In the genomic region with DNA sequence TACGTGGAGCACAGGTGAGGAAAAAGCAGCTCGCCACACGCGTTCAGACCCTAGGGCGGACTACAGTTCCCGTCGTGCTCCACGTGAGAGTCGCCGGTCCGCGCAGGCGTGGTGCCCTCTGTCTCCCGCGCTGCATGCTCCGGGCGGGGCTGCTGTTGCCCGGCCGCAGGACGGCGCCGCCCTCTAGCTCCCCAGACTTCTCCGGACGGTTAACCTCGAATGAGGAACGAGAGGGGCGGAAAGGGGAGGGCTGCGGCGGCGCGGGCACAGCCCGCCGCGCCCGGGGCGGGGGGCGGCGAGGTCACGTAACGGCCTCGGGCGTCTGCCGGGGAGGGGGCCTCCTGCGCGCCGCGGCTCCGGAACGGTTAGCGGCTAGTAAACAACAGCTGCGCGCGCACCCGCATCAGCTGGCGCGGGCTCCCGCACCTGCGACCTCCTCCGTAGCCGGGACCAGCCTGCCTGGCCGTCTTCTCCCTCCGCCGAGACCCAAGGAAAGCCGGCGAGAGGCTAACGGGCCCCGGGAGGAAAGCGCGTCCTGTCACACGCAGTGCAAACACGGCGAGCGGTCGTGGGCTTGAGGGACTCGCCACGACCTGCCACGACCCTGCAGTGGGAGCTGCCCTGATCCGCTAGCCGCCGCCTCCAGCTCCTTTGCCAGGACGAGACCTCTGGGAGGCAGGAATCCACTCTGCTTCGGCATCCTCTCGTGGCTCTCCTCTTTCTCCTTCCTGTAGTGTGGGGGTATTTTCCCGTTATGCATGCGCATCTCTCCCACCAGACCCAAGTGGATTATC, we compare ENCODE assay signal across 8 mouse cellular contexts. TPM values are rescaled to one million over a fixed set of nuclear protein-coding genes. Genes with fewer than 3 reads are reported as not detected.
DNase-seq lines count a peak whose midpoint lies in the region; ATAC-seq and TF ChIP-seq lines count a peak whose summit lies in the region.

Slc12a6 (plus strand) TSS at position 378 of the 794 bp plus-strand sequence.

- in situ Hi-C loops in ES-E14 (cut with MboI; ENCODE audit: low sequenced_read_pairs in 2 of 2, unreplicated experiment in 2 of 2) = no loop called here

- peak; percentile 93 for ATAC-seq in forebrain, embryonic 16.5 days
- ATAC-seq in lung, embryonic 15.5 days (ENCODE audit: borderline replicate concordance, extremely low read depth, low FRiP score, low TSS enrichment) = peak; percentile 97

- under 1% methylated on average over 75 of the region's 85 CpGs for WGBS in forebrain, embryonic 16.5 days
- WGBS in lung, embryonic 15.5 days = under 1% methylated on average over 83 of the region's 85 CpGs

- H3K4me3 ChIP-seq in ES-E14 (ENCODE audit: insufficient read depth in 1 of 2, low read depth in 1 of 2, low read length in 2 of 2, poor library complexity in 1 of 2, severe bottlenecking in 1 of 2) = peak within 1 kb of the TSS; percentile 86 to 99
- H3K4me3 ChIP-seq in forebrain, embryonic 16.5 days (replicated peaks; ENCODE audit: low read length) = peak within 1 kb of the TSS; percentile 69
- H3K4me3 ChIP-seq in lung, embryonic 15.5 days = peak within 1 kb of the TSS; percentile 82

- peak within 1 kb of the TSS; percentile 76 for H3K9ac ChIP-seq in ES-E14 (ENCODE audit: insufficient read depth, low read depth, low read length, poor library complexity, severe bottlenecking)
- peak within 1 kb of the TSS; percentile 58 for H3K9ac ChIP-seq in forebrain, embryonic 16.5 days (replicated peaks; ENCODE audit: low read depth, low read length)
- H3K9ac ChIP-seq in lung, embryonic 15.5 days = peak within 1 kb of the TSS; percentile 66

- peak; percentile 75 for DNase-seq in ES-E14 (ENCODE audit: low read depth, low spot score)
- peak; percentile 94 for DNase-seq in cerebellum, adult 11-12 months
- peak; percentile 90 to 93 for DNase-seq in heart, postnatal 36 days
- peak; percentile 82 to 88 for DNase-seq in layer of hippocampus, adult 8-10 months (ENCODE audit: low spot score in 2 of 2)
- peak; percentile 90 for DNase-seq in ovary, adult 18-20 months (ENCODE audit: low spot score)
- DNase-seq in thymus, postnatal 0 days (ENCODE audit: low spot score) = peak; percentile 94

- peaks cover 3% of the 10 kb centered on the region; the same call in 1 of the 2 replicates for H3K36me3 ChIP-seq in ES-E14 (ENCODE audit: control insufficient read depth, insufficient read depth, low read length, poor library complexity, severe bottlenecking)
- no peaks in the 10 kb centered on the region for H3K36me3 ChIP-seq in forebrain, embryonic 16.5 days (ENCODE audit: control insufficient read depth, insufficient read depth)
- no peaks in the 10 kb centered on the region for H3K36me3 ChIP-seq in lung, embryonic 15.5 days

- H3K27ac ChIP-seq in ES-E14 (ENCODE audit: insufficient read depth, low read depth, low read length, poor library complexity, severe bottlenecking) = no peak within 1 kb of the TSS
- H3K27ac ChIP-seq in forebrain, embryonic 16.5 days (ENCODE audit: low read length) = peak within 1 kb of the TSS; percentile 90
- peak within 1 kb of the TSS; percentile 84 for H3K27ac ChIP-seq in lung, embryonic 15.5 days

- H3K4me2 ChIP-seq in forebrain, embryonic 16.5 days (ENCODE audit: low read length) = peak within 1 kb of the TSS; percentile 72
- H3K4me2 ChIP-seq in lung, embryonic 15.5 days = peak within 1 kb of the TSS; percentile 91

- H3K27me3 ChIP-seq in forebrain, embryonic 16.5 days (replicated peaks; ENCODE audit: control insufficient read depth, insufficient read depth, low read length) = no peaks in the 10 kb centered on the region
- no peaks in the 10 kb centered on the region for H3K27me3 ChIP-seq in lung, embryonic 15.5 days

- H3K4me1 ChIP-seq in ES-E14 (ENCODE audit: control insufficient read depth in 2 of 2, insufficient read depth in 2 of 2, low read length in 2 of 2, poor library complexity in 1 of 2) = no peaks in the 10 kb centered on the region; a peak in 1 of 4 replicates
- H3K4me1 ChIP-seq in forebrain, embryonic 16.5 days (replicated peaks; ENCODE audit: control insufficient read depth, insufficient read depth, low read length) = peaks cover 37% of the 10 kb centered on the region
- H3K4me1 ChIP-seq in lung, embryonic 15.5 days = peaks cover 23% of the 10 kb centered on the region

- intact Hi-C loops in heart, postnatal 36 days (cut with DNase I) = loop anchor here (2.0 kb wide), 1 partner anchor 19 kb away; no protein-coding TSS in a partner anchor

- H3K9me3 ChIP-seq in ES-E14 (ENCODE audit: control insufficient read depth, insufficient read depth, low read depth, low read length) = no peaks in the 10 kb centered on the region
- no peaks in the 10 kb centered on the region for H3K9me3 ChIP-seq in forebrain, embryonic 16.5 days (ENCODE audit: control insufficient read depth, low read length)
- H3K9me3 ChIP-seq in lung, embryonic 15.5 days = no peaks in the 10 kb centered on the region

TF ChIP-seq in ES-E14, 5 proteins besides CTCF, POLR2A, EP300 and RAD21:
- TF ChIP-seq CHD2 (IDR thresholded peaks at IDR 0.05; ENCODE audit: low read depth, low read length) (no peak), ZC3H11A (IDR thresholded peaks at IDR 0.05; ENCODE audit: borderline replicate concordance, low read depth, low read length) (no peak), HCFC1 (IDR thresholded peaks at IDR 0.05; ENCODE audit: borderline replicate concordance, insufficient read depth, low read length) (peak; percentile 93), ZNF384 (IDR thresholded peaks at IDR 0.05; ENCODE audit: low read depth, low read length) (no peak)

RNA-seq across cellular contexts. Expression of gene Slc12a6, which starts in this region (rescaled TPM):
- 20.7 and 29.2 TPM in 2 replicates for total RNA-seq in ES-E14 (2012; rRNA removed)
- 18.5 and 20.1 TPM in 2 replicates for polyA plus RNA-seq in forebrain, embryonic 16.5 days (2015; fragmentation: Nextera tagmentation; extraction: Ambion mirVana)
- total RNA-seq in heart, postnatal 36 days (2021) = 10 to 100 TPM; 36.0 to 39.9 TPM
- total RNA-seq in layer of hippocampus, adult 8-10 months (2022) = 100 to 1,000 TPM in 3 of 4 experiments, 10 to 100 TPM in 1; 92.5 to 117 (median 109) TPM
- polyA plus RNA-seq in lung, embryonic 15.5 days (2015; fragmentation: Nextera tagmentation; extraction: Ambion mirVana) = 6.8 and 9.3 TPM in 2 replicates
- 15.8 and 19.4 TPM in 2 replicates for polyA plus RNA-seq in thymus, postnatal 0 days (2015; fragmentation: Nextera tagmentation; extraction: Ambion mirVana)
